9 mouse cellular contexts compared by ENCODE assay signal in the genomic region with DNA sequence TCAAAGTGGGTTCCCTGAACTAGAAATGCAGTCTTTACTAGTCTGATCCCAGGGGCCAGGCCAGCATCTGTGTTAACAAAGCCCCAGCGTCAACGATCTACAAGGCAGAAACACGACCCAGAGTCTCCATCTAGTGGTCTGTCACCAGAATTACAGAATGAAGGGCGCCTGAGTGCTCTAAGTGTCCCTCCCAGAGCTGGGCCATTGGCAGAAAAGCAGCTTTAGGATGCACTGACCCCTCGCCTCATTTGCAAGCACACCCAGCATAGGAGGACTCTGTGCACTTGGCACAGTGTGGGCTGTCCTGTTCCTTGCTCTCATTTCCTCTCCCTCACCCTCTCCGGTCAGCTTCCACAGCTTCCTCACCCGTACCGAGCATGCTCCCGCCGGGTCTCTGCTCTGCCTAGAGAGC. TPM values are rescaled to one million over a fixed set of nuclear protein-coding genes. Genes with fewer than 3 reads are reported as not detected.
DNase-seq lines count a peak whose midpoint lies in the region; ATAC-seq and TF ChIP-seq lines count a peak whose summit lies in the region.
"Had no signal": no experiment of that assay in that cellular context is flagged by ENCODE, and none has a peak within 500 bp of the region (broad histone marks: within the 10 kb centered on the region; RNA-seq: fewer than 3 reads in every experiment).

No protein-coding gene starts in this region.

- no peak for TF ChIP-seq POLR2A in spleen, adult 2 months (IDR thresholded peaks at IDR 0.05; ENCODE audit: low read depth, low read length)

- no peaks in the 10 kb centered on the region for H3K9me3 ChIP-seq in embryonic facial prominence, embryonic 12.5 days
- no peaks in the 10 kb centered on the region for H3K9me3 ChIP-seq in limb, embryonic 11.5 days (ENCODE audit: control insufficient read depth, low read length)
- no peaks in the 10 kb centered on the region for H3K9me3 ChIP-seq in midbrain, embryonic 15.5 days
- H3K9me3 ChIP-seq: embryonic facial prominence, embryonic 13.5 days had no signal

- peak; percentile 55 to 59 for DNase-seq in adrenal gland, postnatal 36 days
- peak; percentile 83 for DNase-seq in heart, adult 8-10 months (ENCODE audit: low spot score)
- DNase-seq in kidney, adult 8-10 months: peak; percentile 67 to 72
- peak; percentile 80 for DNase-seq in limb, embryonic 11.5 days (ENCODE audit: low spot score)
- DNase-seq in spleen, adult 2 months (ENCODE audit: low read depth in 1 of 2, low spot score in 2 of 2): peak; percentile 17 to 42

- peak; percentile 65 for TF ChIP-seq CTCF in C2C12 (IDR thresholded peaks at IDR 0.05; ENCODE audit: control insufficient read depth, insufficient read depth, insufficient read length)
- peak; percentile 54; the same call in 1 of the 2 replicates for TF ChIP-seq CTCF in spleen, adult 2 months (IDR thresholded peaks at IDR 0.05; ENCODE audit: extremely low read depth, insufficient read depth, insufficient read length, insufficient replicate concordance)

- H3K9ac ChIP-seq in embryonic facial prominence, embryonic 12.5 days: no peak overlapping the region
- no peak overlapping the region for H3K9ac ChIP-seq in limb, embryonic 11.5 days (ENCODE audit: low read length)
- no peak overlapping the region for H3K9ac ChIP-seq in midbrain, embryonic 15.5 days
- H3K9ac ChIP-seq: embryonic facial prominence, embryonic 13.5 days had no signal

- peaks cover 19% of the 10 kb centered on the region for H3K27me3 ChIP-seq in C2C12 (ENCODE audit: control insufficient read depth, insufficient read depth, insufficient read length)
- H3K27me3 ChIP-seq in embryonic facial prominence, embryonic 12.5 days: no peaks in the 10 kb centered on the region
- H3K27me3 ChIP-seq in limb, embryonic 11.5 days (ENCODE audit: control insufficient read depth, insufficient read depth, low read length): no peaks in the 10 kb centered on the region
- no peaks in the 10 kb centered on the region for H3K27me3 ChIP-seq in midbrain, embryonic 15.5 days (replicated peaks)
- no peaks in the 10 kb centered on the region for H3K27me3 ChIP-seq in spleen, adult 2 months (ENCODE audit: control insufficient read depth, insufficient read depth, low read length)
- H3K27me3 ChIP-seq: embryonic facial prominence, embryonic 13.5 days had no signal

- H3K4me2 ChIP-seq in embryonic facial prominence, embryonic 12.5 days (replicated peaks): no peak overlapping the region
- H3K4me2 ChIP-seq in limb, embryonic 11.5 days (ENCODE audit: low read depth, severe bottlenecking): no peak overlapping the region
- H3K4me2 ChIP-seq in midbrain, embryonic 15.5 days: no peak overlapping the region
- H3K4me2 ChIP-seq: embryonic facial prominence, embryonic 13.5 days had no signal

- H3K4me3 ChIP-seq in C2C12 (ENCODE audit: insufficient read depth, poor library complexity, severe bottlenecking): no peak overlapping the region
- H3K4me3 ChIP-seq in embryonic facial prominence, embryonic 12.5 days: no peak overlapping the region
- no peak overlapping the region for H3K4me3 ChIP-seq in limb, embryonic 11.5 days (ENCODE audit: low read depth, low read length)
- H3K4me3 ChIP-seq in midbrain, embryonic 15.5 days: no peak overlapping the region
- no peak overlapping the region for H3K4me3 ChIP-seq in spleen, adult 2 months (ENCODE audit: extremely low read depth, insufficient read depth, insufficient read length)
- H3K4me3 ChIP-seq: embryonic facial prominence, embryonic 13.5 days had no signal

- no peaks in the 10 kb centered on the region for H3K79me2 ChIP-seq in C2C12 (ENCODE audit: control insufficient read depth, insufficient read depth)

- no peaks in the 10 kb centered on the region for H3K4me1 ChIP-seq in embryonic facial prominence, embryonic 12.5 days
- H3K4me1 ChIP-seq in limb, embryonic 11.5 days (ENCODE audit: control insufficient read depth, insufficient read depth, low read length): 0 out of 2 replicates have a peak, but pooled peaks cover 5% of the 10 kb centered on the region
- H3K4me1 ChIP-seq in midbrain, embryonic 15.5 days: peaks cover 5% of the 10 kb centered on the region; the same call in 1 of the 2 replicates
- no peaks in the 10 kb centered on the region for H3K4me1 ChIP-seq in spleen, adult 2 months (ENCODE audit: control insufficient read depth, insufficient read depth, insufficient read length)
- H3K4me1 ChIP-seq: embryonic facial prominence, embryonic 13.5 days had no signal

- no peak overlapping the region for H3ac ChIP-seq in C2C12 (ENCODE audit: control insufficient read depth, insufficient read length, low read depth)

- no peak overlapping the region for H3K27ac ChIP-seq in embryonic facial prominence, embryonic 12.5 days
- no peak overlapping the region for H3K27ac ChIP-seq in limb, embryonic 11.5 days (replicated peaks; ENCODE audit: low read depth, low read length)
- peak overlapping the region; percentile 30; the same call in 1 of the 2 replicates for H3K27ac ChIP-seq in midbrain, embryonic 15.5 days
- no peak overlapping the region for H3K27ac ChIP-seq in spleen, adult 2 months (ENCODE audit: insufficient read depth, low read length)
- H3K27ac ChIP-seq: embryonic facial prominence, embryonic 13.5 days had no signal

- WGBS in embryonic facial prominence, embryonic 12.5 days: 47% methylated on average over 10 of the region's 10 CpGs
- WGBS in limb, embryonic 11.5 days: 42% methylated on average over 10 of the region's 10 CpGs
- WGBS in midbrain, embryonic 15.5 days: 49% methylated on average over 10 of the region's 10 CpGs
- WGBS in spleen, adult 2 months: 41% methylated on average over 9 of the region's 10 CpGs

- peak; percentile 56; the same call in 1 of the 2 replicates for ATAC-seq in embryonic facial prominence, embryonic 12.5 days (ENCODE audit: insufficient number of reproducible peaks, insufficient read depth, low FRiP score, low TSS enrichment)
- ATAC-seq in limb, embryonic 11.5 days (ENCODE audit: insufficient number of reproducible peaks, low FRiP score, low TSS enrichment, low read depth): peak; percentile 71
- ATAC-seq in midbrain, embryonic 15.5 days (replicated peaks): peak; percentile 89

- no peaks in the 10 kb centered on the region for H3K36me3 ChIP-seq in C2C12 (ENCODE audit: control insufficient read depth, insufficient read depth)
- no peaks in the 10 kb centered on the region for H3K36me3 ChIP-seq in embryonic facial prominence, embryonic 12.5 days
- no peaks in the 10 kb centered on the region for H3K36me3 ChIP-seq in limb, embryonic 11.5 days (ENCODE audit: control insufficient read depth, insufficient read depth, low read length)
- H3K36me3 ChIP-seq in midbrain, embryonic 15.5 days (replicated peaks): no peaks in the 10 kb centered on the region
- H3K36me3 ChIP-seq in spleen, adult 2 months (ENCODE audit: control insufficient read depth, insufficient read depth, low read length): no peaks in the 10 kb centered on the region
- H3K36me3 ChIP-seq: embryonic facial prominence, embryonic 13.5 days had no signal

- H3K79me3 ChIP-seq in C2C12 (ENCODE audit: low read depth): no peaks in the 10 kb centered on the region

TF ChIP-seq in C2C12, 6 proteins besides CTCF, POLR2A, EP300 and RAD21:
- TF ChIP-seq USF1 (IDR thresholded peaks at IDR 0.05; ENCODE audit: low read depth): no peak
- TF ChIP-seq MAX (IDR thresholded peaks at IDR 0.05): no peak
- TF ChIP-seq FOSL1 (IDR thresholded peaks at IDR 0.05; ENCODE audit: insufficient read depth, low read length, poor library complexity, severe bottlenecking): no peak
- no peak for TF ChIP-seq MYOG (IDR thresholded peaks at IDR 0.05; ENCODE audit: control insufficient read depth, extremely low read depth, insufficient read length)
- TF ChIP-seq CEBPB (IDR thresholded peaks at IDR 0.05; ENCODE audit: low read depth): no peak

RNA-seq across cellular contexts. Expression of a gene that starts 29.3 kb away (rescaled TPM):
- 37.7 TPM for polyA plus RNA-seq in C2C12 (2012; fragmentation: generic; extraction: Trizol)
- 100 to 1,000 TPM in 1 of 2 experiments, 10 to 100 TPM in 1; 97.8 to 105 TPM for total RNA-seq in adrenal gland, postnatal 36 days (2021)
- polyA plus RNA-seq in embryonic facial prominence, embryonic 12.5 days (2016; fragmentation: Nextera tagmentation; extraction: Ambion mirVana): 86.5 and 94.9 TPM in 2 replicates
- total RNA-seq in heart, adult 8-10 months (2022): 100 to 1,000 TPM in 2 of 4 experiments, 10 to 100 TPM in 2; 92.9 to 115 (median 101) TPM
- 65.9 and 86.5 TPM in 2 replicates for polyA plus RNA-seq in limb, embryonic 11.5 days (2014; fragmentation: Nextera tagmentation; extraction: Ambion mirVana)
- polyA plus RNA-seq in midbrain, embryonic 15.5 days (2015; fragmentation: Nextera tagmentation; extraction: Ambion mirVana): 106 and 110 TPM in 2 replicates
- 10.7 and 12.0 TPM in 2 replicates for polyA plus RNA-seq in spleen, adult 2 months (2012; rRNA removed)

RNA-seq across cellular contexts. Expression of a gene that starts 53.9 kb away (rescaled TPM):
- polyA plus RNA-seq in C2C12 (2012; fragmentation: generic; extraction: Trizol): not detected
- 1 to 10 TPM; 4.4 to 4.7 TPM for total RNA-seq in adrenal gland, postnatal 36 days (2021)
- polyA plus RNA-seq in embryonic facial prominence, embryonic 12.5 days (2016; fragmentation: Nextera tagmentation; extraction: Ambion mirVana): 12.2 and 14.7 TPM in 2 replicates
- 10 to 100 TPM; 21.1 to 47.5 (median 28.5) TPM for total RNA-seq in heart, adult 8-10 months (2022)
- 20.2 and 25.2 TPM in 2 replicates for polyA plus RNA-seq in limb, embryonic 11.5 days (2014; fragmentation: Nextera tagmentation; extraction: Ambion mirVana)
- 1.1 TPM in 2 replicates for polyA plus RNA-seq in midbrain, embryonic 15.5 days (2015; fragmentation: Nextera tagmentation; extraction: Ambion mirVana)
- 0.56 and 0.79 TPM in 2 replicates for polyA plus RNA-seq in spleen, adult 2 months (2012; rRNA removed)

Comparison
In these comparisons a context has a peak if more than half of its experiments do, and no peak if none do; other contexts are left out.
1. DNase-seq: peak in every context shown above with its lines; median percentile 83 in heart, adult 8-10 months; 80 in limb, embryonic 11.5 days; 70 in kidney, adult 8-10 months; 57 in adrenal gland, postnatal 36 days; 30 in spleen, adult 2 months.